Mouse (Mus musculus): ENCODE results near the gene Kdm4a. TPM values are rescaled to one million over a fixed set of nuclear protein-coding genes. Genes with fewer than 3 reads are reported as not detected.
A peak's percentile ranks its signal among the peaks of the same experiment; 100 is the strongest.

Kdm4a gene
- polyA plus RNA-seq, 1 experiment = 31.9 TPM

- peaks cover 20% of the 10 kb centered on the region for H3K4me1 ChIP-seq (ENCODE audit: control insufficient read depth, insufficient read depth, low read length)
- WGBS = 92% methylated on average over 10 of the region's 10 CpGs
- DNase-seq = no peak
- no peak overlapping the region for H3K27ac ChIP-seq (ENCODE audit: insufficient read depth, low read depth, low read length)
- TF ChIP-seq CTCF (conservative IDR thresholded peaks at IDR 0.05; ENCODE audit: insufficient read depth, insufficient read length, low read depth, low read length) (no peak), POLR2A (IDR thresholded peaks at IDR 0.05; ENCODE audit: low read depth, low read length) (no peak)
- peaks cover 2% of the 10 kb centered on the region; the same call in 1 of the 2 replicates for H3K36me3 ChIP-seq (ENCODE audit: control insufficient read depth, insufficient read depth, low read length)
- H3K27me3 ChIP-seq (replicated peaks; ENCODE audit: control insufficient read depth, insufficient read depth, low read length) = no peaks in the 10 kb centered on the region
- H3K4me3 ChIP-seq (ENCODE audit: insufficient read depth, low read depth, low read length) = no peak overlapping the region
Observed at GRCm38 (mm10) chr4:118137311-118137710, 42.5 kb downstream of the Kdm4a start.

- Histone ChIP-seq H3K27me3 (replicated peaks; ENCODE audit: control insufficient read depth, insufficient read depth, low read length) (no peaks in the 10 kb centered on the region), H3K4me3 (ENCODE audit: insufficient read depth, low read depth, low read length) (peak overlapping the region; percentile 96), H3K4me1 (ENCODE audit: control insufficient read depth, insufficient read depth, low read length) (peaks cover 20% of the 10 kb centered on the region), H3K36me3 (ENCODE audit: control insufficient read depth, insufficient read depth, low read length) (no peaks in the 10 kb centered on the region; the same call in 1 of the 2 replicates), H3K27ac (ENCODE audit: insufficient read depth, low read depth, low read length) (peak overlapping the region; percentile 68)
- TF ChIP-seq POLR2A (IDR thresholded peaks at IDR 0.05; ENCODE audit: low read depth, low read length) = no peak
- no peak for DNase-seq
- 58% methylated on average over 1 of the region's 1 CpGs for WGBS
Observed at GRCm38 (mm10) chr4:118135414-118135813, 44.4 kb downstream of the Kdm4a start.

DNA sequence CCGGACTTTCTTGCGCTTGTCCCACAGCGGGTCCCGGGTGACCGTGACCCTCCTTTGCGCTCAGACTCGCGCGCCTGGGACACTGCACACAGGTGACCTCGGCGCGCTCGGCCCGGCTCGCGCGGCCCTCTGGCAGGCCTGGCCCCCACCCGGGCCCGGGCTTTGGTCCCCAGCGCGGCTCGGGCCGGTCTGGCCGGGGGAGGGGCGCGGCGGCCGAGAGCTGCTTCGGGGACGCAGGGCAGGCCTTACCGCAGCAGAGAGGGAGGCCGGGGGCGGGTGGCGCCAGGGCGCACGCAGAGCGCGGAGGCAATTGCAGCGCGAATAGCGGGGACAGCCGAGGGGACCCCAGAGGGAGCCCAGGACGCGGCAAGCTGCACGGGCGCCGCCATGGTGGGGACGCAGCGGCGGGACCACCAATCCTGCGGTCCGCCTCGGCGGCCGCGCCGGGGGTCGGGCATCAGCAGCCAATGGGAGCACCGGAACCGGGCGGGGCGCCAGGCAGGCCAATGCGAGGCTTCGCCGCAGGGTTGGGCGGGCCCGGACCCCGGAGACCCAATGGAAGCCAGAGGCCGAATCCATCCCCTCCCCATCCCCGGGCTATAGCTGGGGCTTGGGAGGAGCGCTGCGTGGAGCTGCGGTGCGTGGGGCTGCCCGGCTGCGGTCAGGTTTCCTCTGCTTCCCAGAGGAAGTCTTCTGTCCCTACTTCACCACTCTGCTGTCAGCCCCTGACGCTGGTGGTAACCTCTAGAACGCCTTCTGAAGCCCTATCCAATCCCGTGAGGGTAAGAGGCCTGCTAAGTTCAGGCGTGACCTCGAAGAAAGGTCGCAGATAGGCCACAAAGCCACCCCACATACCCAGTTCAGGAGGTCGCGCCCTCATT, 45.1 kb downstream of the Kdm4a start, which contains the start of gene St3gal3:
Gene St3gal3, minus strand, starts transcription at position 430 of the 881 bp plus-strand sequence.
- no peaks in the 10 kb centered on the region; the same call in 1 of the 2 replicates for H3K36me3 ChIP-seq (ENCODE audit: control insufficient read depth, insufficient read depth, low read length)
- under 1% methylated on average over 84 of the region's 84 CpGs for WGBS
- peak; percentile 98 for DNase-seq
- TF ChIP-seq POLR2A (IDR thresholded peaks at IDR 0.05; ENCODE audit: low read depth, low read length) (peak; percentile 6), CTCF (conservative IDR thresholded peaks at IDR 0.05; ENCODE audit: insufficient read depth, insufficient read length, low read depth, low read length) (no peak)
- H3K27me3 ChIP-seq (replicated peaks; ENCODE audit: control insufficient read depth, insufficient read depth, low read length) = no peaks in the 10 kb centered on the region
- peak within 1 kb of the TSS; percentile 68 for H3K27ac ChIP-seq (ENCODE audit: insufficient read depth, low read depth, low read length)
- H3K4me3 ChIP-seq (ENCODE audit: insufficient read depth, low read depth, low read length) = peak within 1 kb of the TSS; percentile 96
- peaks cover 20% of the 10 kb centered on the region for H3K4me1 ChIP-seq (ENCODE audit: control insufficient read depth, insufficient read depth, low read length)

- no peaks in the 10 kb centered on the region for H3K27me3 ChIP-seq (replicated peaks; ENCODE audit: control insufficient read depth, insufficient read depth, low read length)
- H3K4me3 ChIP-seq (ENCODE audit: insufficient read depth, low read depth, low read length) = no peak overlapping the region
- H3K36me3 ChIP-seq (ENCODE audit: control insufficient read depth, insufficient read depth, low read length) = no peaks in the 10 kb centered on the region
- H3K4me1 ChIP-seq (ENCODE audit: control insufficient read depth, insufficient read depth, low read length) = peaks cover 10% of the 10 kb centered on the region; the same call in 1 of the 2 replicates
- TF ChIP-seq CTCF (conservative IDR thresholded peaks at IDR 0.05; ENCODE audit: insufficient read depth, insufficient read length, low read depth, low read length) (no peak), POLR2A (IDR thresholded peaks at IDR 0.05; ENCODE audit: low read depth, low read length) (no peak)
- DNase-seq = no peak
- 72% methylated on average over 5 of the region's 5 CpGs for WGBS
- H3K27ac ChIP-seq (ENCODE audit: insufficient read depth, low read depth, low read length) = no peak overlapping the region
Observed at GRCm38 (mm10) chr4:118131329-118131728, 48.5 kb downstream of the Kdm4a start.

- Histone ChIP-seq H3K27ac (ENCODE audit: insufficient read depth, low read depth, low read length) (no peak overlapping the region), H3K4me3 (ENCODE audit: insufficient read depth, low read depth, low read length) (no peak overlapping the region), H3K4me1 (ENCODE audit: control insufficient read depth, insufficient read depth, low read length) (peaks cover 7% of the 10 kb centered on the region), H3K27me3 (replicated peaks; ENCODE audit: control insufficient read depth, insufficient read depth, low read length) (no peaks in the 10 kb centered on the region), H3K36me3 (ENCODE audit: control insufficient read depth, insufficient read depth, low read length) (no peaks in the 10 kb centered on the region)
- TF ChIP-seq CTCF (conservative IDR thresholded peaks at IDR 0.05; ENCODE audit: insufficient read depth, insufficient read length, low read depth, low read length) (no peak), POLR2A (IDR thresholded peaks at IDR 0.05; ENCODE audit: low read depth, low read length) (no peak)
- DNase-seq = no peak
- 78% methylated on average over 14 of the region's 14 CpGs for WGBS
Observed at GRCm38 (mm10) chr4:118123030-118123704, 56.7 kb downstream of the Kdm4a start.

DNA sequence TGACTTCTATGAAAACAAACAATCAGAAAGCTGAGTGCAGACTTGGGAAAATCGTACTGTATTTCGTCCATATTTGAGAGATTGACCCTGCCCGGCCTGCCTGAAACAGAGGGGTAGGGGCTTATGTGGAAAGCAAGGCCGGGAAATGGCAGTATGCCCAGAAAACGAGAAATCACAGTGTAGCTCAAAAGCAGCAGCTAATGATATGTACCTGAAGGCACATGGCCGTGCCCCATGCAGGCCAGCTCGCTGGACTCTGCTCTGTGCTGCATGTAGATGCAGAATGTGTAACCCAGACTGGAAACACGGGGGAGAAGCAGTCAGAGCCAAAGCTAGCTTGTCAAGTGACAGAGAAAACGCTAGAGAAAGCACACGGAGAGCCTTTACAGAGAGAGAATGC, 57.8 kb downstream of the Kdm4a start:
- TF ChIP-seq CTCF (conservative IDR thresholded peaks at IDR 0.05; ENCODE audit: insufficient read depth, insufficient read length, low read depth, low read length) = no peak
- TF ChIP-seq POLR2A (IDR thresholded peaks at IDR 0.05; ENCODE audit: low read depth, low read length) = no peak
- Histone ChIP-seq H3K4me3 (ENCODE audit: insufficient read depth, low read depth, low read length) (no peak overlapping the region), H3K4me1 (ENCODE audit: control insufficient read depth, insufficient read depth, low read length) (peaks cover 7% of the 10 kb centered on the region), H3K27ac (ENCODE audit: insufficient read depth, low read depth, low read length) (no peak overlapping the region), H3K36me3 (ENCODE audit: control insufficient read depth, insufficient read depth, low read length) (no peaks in the 10 kb centered on the region), H3K27me3 (replicated peaks; ENCODE audit: control insufficient read depth, insufficient read depth, low read length) (no peaks in the 10 kb centered on the region)
- DNase-seq = peak; percentile 60
- WGBS = 45% methylated on average over 10 of the region's 10 CpGs

GRCm38 (mm10) chr4:118117565-118117964, 62.3 kb downstream of the Kdm4a start:
- 92% methylated on average over 10 of the region's 10 CpGs for WGBS
- H3K27ac ChIP-seq (ENCODE audit: insufficient read depth, low read depth, low read length) = no peak overlapping the region
- TF ChIP-seq CTCF (conservative IDR thresholded peaks at IDR 0.05; ENCODE audit: insufficient read depth, insufficient read length, low read depth, low read length) (no peak), POLR2A (IDR thresholded peaks at IDR 0.05; ENCODE audit: low read depth, low read length) (no peak)
- H3K27me3 ChIP-seq (replicated peaks; ENCODE audit: control insufficient read depth, insufficient read depth, low read length) = no peaks in the 10 kb centered on the region
- DNase-seq = no peak
- no peak overlapping the region for H3K4me3 ChIP-seq (ENCODE audit: insufficient read depth, low read depth, low read length)
- peaks cover 2% of the 10 kb centered on the region; the same call in 1 of the 2 replicates for H3K4me1 ChIP-seq (ENCODE audit: control insufficient read depth, insufficient read depth, low read length)
- no peaks in the 10 kb centered on the region for H3K36me3 ChIP-seq (ENCODE audit: control insufficient read depth, insufficient read depth, low read length)
